Mouse (Mus musculus): ENCODE results near the gene Gnaq. TPM values are rescaled to one million over a fixed set of nuclear protein-coding genes. Genes with fewer than 3 reads are reported as not detected.
A peak's percentile ranks its signal among the peaks of the same experiment; 100 is the strongest.

The Gnaq gene
- polyA plus RNA-seq, 1 experiment from 2014 or later, result 96.9 TPM

GRCm38 (mm10) chr19:16329648-16330047 lies 197.0 kb downstream of the Gnaq start:
- no peak overlapping the region for H3K4me2 ChIP-seq (replicated peaks)
- H3K36me3 ChIP-seq, result 0 out of 2 replicates have a peak, but pooled peaks cover 6% of the 10 kb centered on the region
- 93% methylated on average over 6 of the region's 6 CpGs for WGBS
- no peak for ATAC-seq (replicated peaks)
- H3K9ac ChIP-seq (replicated peaks), result no peak overlapping the region
- H3K27me3 ChIP-seq, result no peaks in the 10 kb centered on the region
- no peak overlapping the region for H3K27ac ChIP-seq (replicated peaks)
- H3K9me3 ChIP-seq, result no peaks in the 10 kb centered on the region
- peaks cover 34% of the 10 kb centered on the region for H3K4me1 ChIP-seq
- no peak overlapping the region for H3K4me3 ChIP-seq

- Histone ChIP-seq H3K4me2 (replicated peaks) (no peak overlapping the region), H3K27ac (replicated peaks) (no peak overlapping the region), H3K27me3 (no peaks in the 10 kb centered on the region), H3K9ac (replicated peaks) (no peak overlapping the region), H3K4me1 (peaks cover 31% of the 10 kb centered on the region), H3K36me3 (0 out of 2 replicates have a peak, but pooled peaks cover 8% of the 10 kb centered on the region), H3K4me3 (no peak overlapping the region), H3K9me3 (no peaks in the 10 kb centered on the region)
- no peak for ATAC-seq (replicated peaks)
- 90% methylated on average over 7 of the region's 7 CpGs for WGBS
Measured at GRCm38 (mm10) chr19:16330161-16330560, 197.5 kb downstream of the Gnaq start.

- no peak overlapping the region for H3K9ac ChIP-seq (replicated peaks)
- no peaks in the 10 kb centered on the region for H3K9me3 ChIP-seq
- H3K4me1 ChIP-seq, result peaks cover 27% of the 10 kb centered on the region
- no peak overlapping the region for H3K4me3 ChIP-seq
- 0 out of 2 replicates have a peak, but pooled peaks cover 13% of the 10 kb centered on the region for H3K36me3 ChIP-seq
- WGBS, result 96% methylated on average over 6 of the region's 6 CpGs
- no peaks in the 10 kb centered on the region for H3K27me3 ChIP-seq
- ATAC-seq (replicated peaks), result no peak
- H3K4me2 ChIP-seq (replicated peaks), result no peak overlapping the region
- no peak overlapping the region for H3K27ac ChIP-seq (replicated peaks)
Measured at GRCm38 (mm10) chr19:16331047-16331446, 198.4 kb downstream of the Gnaq start.

GRCm38 (mm10) chr19:16337866-16338530 lies 205.4 kb downstream of the Gnaq start:
- Histone ChIP-seq H3K36me3 (0 out of 2 replicates have a peak, but pooled peaks cover 13% of the 10 kb centered on the region), H3K9ac (replicated peaks) (no peak overlapping the region), H3K27me3 (no peaks in the 10 kb centered on the region), H3K4me3 (no peak overlapping the region), H3K27ac (replicated peaks) (0 out of 2 replicates have a peak overlapping the region, but pooled peaks have one; percentile 6), H3K4me1 (no peaks in the 10 kb centered on the region), H3K9me3 (no peaks in the 10 kb centered on the region), H3K4me2 (replicated peaks) (no peak overlapping the region)
- 85% methylated on average over 9 of the region's 9 CpGs for WGBS
- ATAC-seq (replicated peaks), result no peak

- Histone ChIP-seq H3K9me3 (no peaks in the 10 kb centered on the region), H3K27ac (replicated peaks) (no peak overlapping the region), H3K4me1 (no peaks in the 10 kb centered on the region), H3K4me2 (replicated peaks) (no peak overlapping the region), H3K27me3 (no peaks in the 10 kb centered on the region), H3K4me3 (no peak overlapping the region), H3K9ac (replicated peaks) (no peak overlapping the region), H3K36me3 (0 out of 2 replicates have a peak, but pooled peaks cover 6% of the 10 kb centered on the region)
- 86% methylated on average over 4 of the region's 4 CpGs for WGBS
- ATAC-seq (replicated peaks), result no peak
Measured at GRCm38 (mm10) chr19:16339954-16340586, 207.4 kb downstream of the Gnaq start.

GRCm38 (mm10) chr19:16342702-16343101 lies 210.1 kb downstream of the Gnaq start:
- H3K27ac ChIP-seq (replicated peaks), result no peak overlapping the region
- WGBS, result 46% methylated on average over 2 of the region's 2 CpGs
- H3K36me3 ChIP-seq, result no peaks in the 10 kb centered on the region
- H3K4me3 ChIP-seq, result no peak overlapping the region
- H3K27me3 ChIP-seq, result no peaks in the 10 kb centered on the region
- ATAC-seq (replicated peaks), result peak; percentile 39; the same call in 1 of the 2 replicates
- H3K4me1 ChIP-seq, result no peaks in the 10 kb centered on the region
- H3K4me2 ChIP-seq (replicated peaks), result no peak overlapping the region
- no peaks in the 10 kb centered on the region for H3K9me3 ChIP-seq
- H3K9ac ChIP-seq (replicated peaks), result no peak overlapping the region

GRCm38 (mm10) chr19:16345516-16345915 lies 212.9 kb downstream of the Gnaq start:
- ATAC-seq (replicated peaks), result no peak
- Histone ChIP-seq H3K27me3 (no peaks in the 10 kb centered on the region), H3K4me3 (no peak overlapping the region), H3K4me2 (replicated peaks) (no peak overlapping the region), H3K9me3 (no peaks in the 10 kb centered on the region), H3K4me1 (no peaks in the 10 kb centered on the region), H3K9ac (replicated peaks) (no peak overlapping the region), H3K27ac (replicated peaks) (no peak overlapping the region), H3K36me3 (no peaks in the 10 kb centered on the region)
- WGBS, result 97% methylated on average over 2 of the region's 2 CpGs

- Histone ChIP-seq H3K4me3 (no peak overlapping the region), H3K27me3 (no peaks in the 10 kb centered on the region), H3K9me3 (no peaks in the 10 kb centered on the region), H3K36me3 (no peaks in the 10 kb centered on the region), H3K4me2 (replicated peaks) (no peak overlapping the region), H3K4me1 (no peaks in the 10 kb centered on the region), H3K27ac (replicated peaks) (no peak overlapping the region), H3K9ac (replicated peaks) (no peak overlapping the region)
- 86% methylated on average over 3 of the region's 3 CpGs for WGBS
- ATAC-seq (replicated peaks), result no peak
Measured at GRCm38 (mm10) chr19:16347037-16347436, 214.4 kb downstream of the Gnaq start.

- H3K27ac ChIP-seq (replicated peaks), result no peak overlapping the region
- H3K9ac ChIP-seq (replicated peaks), result no peak overlapping the region
- H3K27me3 ChIP-seq, result no peaks in the 10 kb centered on the region
- peaks cover 17% of the 10 kb centered on the region for H3K4me1 ChIP-seq
- H3K9me3 ChIP-seq, result no peaks in the 10 kb centered on the region
- no peaks in the 10 kb centered on the region for H3K36me3 ChIP-seq
- no peak overlapping the region for H3K4me3 ChIP-seq
- ATAC-seq (replicated peaks), result 0 out of 2 replicates have a peak, but pooled peaks have one; percentile 29
- no peak overlapping the region for H3K4me2 ChIP-seq (replicated peaks)
Measured at GRCm38 (mm10) chr19:16353701-16354136, 221.1 kb downstream of the Gnaq start.

GRCm38 (mm10) chr19:16358148-16358547 lies 225.5 kb downstream of the Gnaq start:
- Histone ChIP-seq H3K27me3 (no peaks in the 10 kb centered on the region), H3K36me3 (peaks cover 5% of the 10 kb centered on the region; the same call in 1 of the 2 replicates), H3K4me1 (peaks cover 17% of the 10 kb centered on the region), H3K27ac (replicated peaks) (no peak overlapping the region), H3K9ac (replicated peaks) (no peak overlapping the region), H3K9me3 (no peaks in the 10 kb centered on the region), H3K4me3 (no peak overlapping the region), H3K4me2 (replicated peaks) (no peak overlapping the region)
- WGBS, result 84% methylated on average over 3 of the region's 3 CpGs
- ATAC-seq (replicated peaks), result no peak

GRCm38 (mm10) chr19:16358905-16359304 lies 226.3 kb downstream of the Gnaq start:
- Histone ChIP-seq H3K27ac (replicated peaks) (no peak overlapping the region), H3K4me2 (replicated peaks) (no peak overlapping the region), H3K36me3 (peaks cover 5% of the 10 kb centered on the region; the same call in 1 of the 2 replicates), H3K4me3 (no peak overlapping the region), H3K4me1 (peaks cover 12% of the 10 kb centered on the region), H3K27me3 (no peaks in the 10 kb centered on the region), H3K9ac (replicated peaks) (no peak overlapping the region), H3K9me3 (no peaks in the 10 kb centered on the region)
- peak; percentile 55; the same call in 1 of the 2 replicates for ATAC-seq (replicated peaks)
- WGBS, result 73% methylated on average over 5 of the region's 5 CpGs

- Histone ChIP-seq H3K9me3 (no peaks in the 10 kb centered on the region), H3K9ac (replicated peaks) (no peak overlapping the region), H3K4me2 (replicated peaks) (no peak overlapping the region), H3K4me3 (no peak overlapping the region), H3K36me3 (peaks cover 5% of the 10 kb centered on the region; the same call in 1 of the 2 replicates), H3K4me1 (peaks cover 26% of the 10 kb centered on the region), H3K27me3 (no peaks in the 10 kb centered on the region), H3K27ac (replicated peaks) (no peak overlapping the region)
- WGBS, result 66% methylated on average over 7 of the region's 7 CpGs
- 0 out of 2 replicates have a peak, but pooled peaks have one; percentile 24 for ATAC-seq (replicated peaks)
Measured at GRCm38 (mm10) chr19:16366465-16367063, 233.9 kb downstream of the Gnaq start.

Measured in forebrain, embryonic 15.5 days (tissue).